Mouse (Mus musculus) kidney, embryonic 15.5 days (tissue): ENCODE measurements at regions not wholly inside any gene's neighbourhood (a gene's known extent, or its start where the extent isn't known, plus 50 kb on each side); places are given as distances from the start of the nearest gene placed in this dataset.

Source experiments
- ATAC-seq: fragments of 200-750 bp; cut with Nextera tagmentation; replicated peaks from 2 replicates; pipeline ENCODE4 v1.8.0; 2017; ENCODE audit warnings: moderate TSS enrichment; ENCODE audit not compliant: low FRiP score
- H3K27ac ChIP-seq: fragments of 300-500 bp; sonication (generic); 2 replicates; pipeline ENCODE4 v1.5.1; 2015; ENCODE audit warnings: mild to moderate bottlenecking, inconsistent platforms
- H3K27me3 ChIP-seq: fragments of 300-500 bp; sonication (generic); 2 replicates; pipeline ENCODE4 v1.6.1; 2015; ENCODE audit warnings: inconsistent platforms
- H3K36me3 ChIP-seq: fragments of 300-500 bp; sonication (generic); 2 replicates; pipeline ENCODE4 v1.6.1; 2015; ENCODE audit warnings: inconsistent platforms
- H3K4me1 ChIP-seq: fragments of 300-500 bp; sonication (generic); 2 replicates; pipeline ENCODE4 v1.6.1; 2015; ENCODE audit warnings: inconsistent platforms
- H3K4me2 ChIP-seq: fragments of 300-500 bp; sonication (generic); 2 replicates; pipeline ENCODE4 v1.6.1; 2015; ENCODE audit warnings: moderate library complexity, mild to moderate bottlenecking, inconsistent platforms
- H3K4me3 ChIP-seq: fragments of 300-500 bp; sonication (generic); replicated peaks from 2 replicates; pipeline ENCODE4 v1.5.1; 2015; ENCODE audit warnings: mild to moderate bottlenecking, inconsistent platforms
- H3K9ac ChIP-seq: fragments of 300-500 bp; sonication (generic); 2 replicates; pipeline ENCODE4 v1.6.1; 2015; ENCODE audit warnings: mild to moderate bottlenecking, inconsistent platforms
- H3K9me3 ChIP-seq: fragments of 300-500 bp; sonication (generic); replicated peaks from 2 replicates; pipeline ENCODE4 v1.6.1; 2016; ENCODE audit warnings: inconsistent platforms
- WGBS: fragments of 180-500 bp; shearing (Covaris S2); methylation state at CpG from one replicate; pipeline ENCODE4 v1.1.7; 2015; ENCODE audit warnings: mixed read lengths; 5-methylcytosine and 5-hydroxymethylcytosine counted together

- no peaks in the 10 kb centered on the region for H3K27me3 ChIP-seq
- H3K4me1 ChIP-seq = no peaks in the 10 kb centered on the region
- H3K4me3 ChIP-seq = no peak overlapping the region
- no peak overlapping the region for H3K4me2 ChIP-seq
- no peaks in the 10 kb centered on the region for H3K9me3 ChIP-seq
- 51% methylated on average over 3 of the region's 3 CpGs for WGBS
- H3K27ac ChIP-seq = no peak overlapping the region
- no peak overlapping the region for H3K9ac ChIP-seq
- ATAC-seq = no peak
- H3K36me3 ChIP-seq = no peaks in the 10 kb centered on the region
Measured at GRCm38 (mm10) chr3:137482546-137482945, 138.9 kb upstream of the Ddit4l start.

GRCm38 (mm10) chr3:137482971-137483370, 138.4 kb upstream of the Ddit4l start:
- Histone ChIP-seq H3K4me3 (no peak overlapping the region), H3K27me3 (no peaks in the 10 kb centered on the region), H3K4me2 (no peak overlapping the region), H3K27ac (no peak overlapping the region), H3K9me3 (no peaks in the 10 kb centered on the region), H3K4me1 (no peaks in the 10 kb centered on the region), H3K9ac (no peak overlapping the region), H3K36me3 (no peaks in the 10 kb centered on the region)
- ATAC-seq = no peak
- WGBS = 44% methylated on average over 4 of the region's 4 CpGs

GRCm38 (mm10) chr3:137489592-137489991, 131.8 kb upstream of the Ddit4l start:
- no peaks in the 10 kb centered on the region for H3K4me1 ChIP-seq
- H3K4me3 ChIP-seq = no peak overlapping the region
- no peak overlapping the region for H3K27ac ChIP-seq
- no peak overlapping the region for H3K9ac ChIP-seq
- no peaks in the 10 kb centered on the region for H3K9me3 ChIP-seq
- no peak for ATAC-seq
- H3K36me3 ChIP-seq = no peaks in the 10 kb centered on the region
- H3K4me2 ChIP-seq = no peak overlapping the region
- no peaks in the 10 kb centered on the region for H3K27me3 ChIP-seq

GRCm38 (mm10) chr3:137491508-137492019, 129.8 kb upstream of the Ddit4l start:
- no peak for ATAC-seq
- Histone ChIP-seq H3K27me3 (no peaks in the 10 kb centered on the region), H3K4me1 (no peaks in the 10 kb centered on the region), H3K4me3 (no peak overlapping the region), H3K9ac (no peak overlapping the region), H3K4me2 (no peak overlapping the region), H3K27ac (no peak overlapping the region), H3K9me3 (no peaks in the 10 kb centered on the region), H3K36me3 (no peaks in the 10 kb centered on the region)
- WGBS = 80% methylated on average over 1 of the region's 1 CpGs

- H3K27ac ChIP-seq = no peak overlapping the region
- 75% methylated on average over 3 of the region's 3 CpGs for WGBS
- no peak overlapping the region for H3K4me3 ChIP-seq
Measured at GRCm38 (mm10) chr3:137498343-137498742, 123.1 kb upstream of the Ddit4l start.

GRCm38 (mm10) chr3:137511283-137511682, 110.1 kb upstream of the Ddit4l start:
- Histone ChIP-seq H3K4me3 (no peak overlapping the region), H3K4me2 (no peak overlapping the region), H3K27me3 (no peaks in the 10 kb centered on the region), H3K36me3 (no peaks in the 10 kb centered on the region), H3K27ac (no peak overlapping the region), H3K9ac (no peak overlapping the region), H3K9me3 (no peaks in the 10 kb centered on the region), H3K4me1 (no peaks in the 10 kb centered on the region)
- ATAC-seq = no peak
- WGBS = 89% methylated on average over 1 of the region's 1 CpGs

More at GRCm38 (mm10) chr3:137498343-137498742, 123.1 kb upstream of the Ddit4l start:
- Histone ChIP-seq H3K4me2 (no peak overlapping the region), H3K9me3 (no peaks in the 10 kb centered on the region), H3K4me1 (no peaks in the 10 kb centered on the region), H3K27me3 (no peaks in the 10 kb centered on the region), H3K9ac (no peak overlapping the region), H3K36me3 (no peaks in the 10 kb centered on the region)
- no peak for ATAC-seq

GRCm38 (mm10) chr3:137512411-137512810, 109.0 kb upstream of the Ddit4l start:
- no peak overlapping the region for H3K4me3 ChIP-seq
- ATAC-seq = no peak
- H3K27ac ChIP-seq = no peak overlapping the region

GRCm38 (mm10) chr3:137513026-137513425, 108.4 kb upstream of the Ddit4l start:
- Histone ChIP-seq H3K27ac (no peak overlapping the region), H3K36me3 (no peaks in the 10 kb centered on the region), H3K9me3 (no peaks in the 10 kb centered on the region), H3K4me2 (no peak overlapping the region), H3K9ac (no peak overlapping the region), H3K27me3 (no peaks in the 10 kb centered on the region), H3K4me1 (no peaks in the 10 kb centered on the region), H3K4me3 (no peak overlapping the region)
- no peak for ATAC-seq
- 50% methylated on average over 6 of the region's 6 CpGs for WGBS

More at GRCm38 (mm10) chr3:137512411-137512810, 109.0 kb upstream of the Ddit4l start:
- Histone ChIP-seq H3K36me3 (no peaks in the 10 kb centered on the region), H3K9ac (no peak overlapping the region), H3K4me1 (no peaks in the 10 kb centered on the region), H3K27me3 (no peaks in the 10 kb centered on the region), H3K4me2 (no peak overlapping the region), H3K9me3 (no peaks in the 10 kb centered on the region)
- 88% methylated on average over 2 of the region's 2 CpGs for WGBS

GRCm38 (mm10) chr3:137514238-137514637, 107.2 kb upstream of the Ddit4l start:
- ATAC-seq = no peak
- H3K9me3 ChIP-seq = no peaks in the 10 kb centered on the region
- no peaks in the 10 kb centered on the region for H3K4me1 ChIP-seq
- H3K9ac ChIP-seq = no peak overlapping the region
- H3K36me3 ChIP-seq = no peaks in the 10 kb centered on the region
- no peak overlapping the region for H3K4me3 ChIP-seq
- H3K27me3 ChIP-seq = no peaks in the 10 kb centered on the region
- H3K27ac ChIP-seq = no peak overlapping the region
- no peak overlapping the region for H3K4me2 ChIP-seq
- 91% methylated on average over 2 of the region's 2 CpGs for WGBS

GRCm38 (mm10) chr3:137517433-137517832, 104.0 kb upstream of the Ddit4l start:
- Histone ChIP-seq H3K27ac (no peak overlapping the region; the same call in 1 of the 2 replicates), H3K36me3 (no peaks in the 10 kb centered on the region), H3K27me3 (no peaks in the 10 kb centered on the region), H3K4me3 (no peak overlapping the region), H3K9me3 (no peaks in the 10 kb centered on the region), H3K4me1 (no peaks in the 10 kb centered on the region), H3K9ac (no peak overlapping the region), H3K4me2 (no peak overlapping the region)
- 26% methylated on average over 4 of the region's 4 CpGs for WGBS
- no peak for ATAC-seq

GRCm38 (mm10) chr3:137520191-137520590, 101.2 kb upstream of the Ddit4l start:
- ATAC-seq = no peak

GRCm38 (mm10) chr3:137525606-137526575, 95.5 kb upstream of the Ddit4l start:
- Histone ChIP-seq H3K4me2 (no peak overlapping the region), H3K27ac (no peak overlapping the region), H3K27me3 (no peaks in the 10 kb centered on the region), H3K4me1 (no peaks in the 10 kb centered on the region), H3K36me3 (no peaks in the 10 kb centered on the region), H3K9ac (no peak overlapping the region), H3K4me3 (no peak overlapping the region), H3K9me3 (no peaks in the 10 kb centered on the region)
- WGBS = 69% methylated on average over 12 of the region's 12 CpGs
- no peak for ATAC-seq

More at GRCm38 (mm10) chr3:137520191-137520590, 101.2 kb upstream of the Ddit4l start:
- Histone ChIP-seq H3K9ac (no peak overlapping the region), H3K4me2 (no peak overlapping the region), H3K4me1 (no peaks in the 10 kb centered on the region), H3K27me3 (no peaks in the 10 kb centered on the region), H3K27ac (no peak overlapping the region), H3K9me3 (no peaks in the 10 kb centered on the region), H3K36me3 (no peaks in the 10 kb centered on the region), H3K4me3 (no peak overlapping the region)
- 94% methylated on average over 1 of the region's 1 CpGs for WGBS
